Mouse (Mus musculus) midbrain, embryonic 10.5 days (tissue): ENCODE data around the gene Gorab. TPM values are rescaled to one million over a fixed set of nuclear protein-coding genes. Genes with fewer than 3 reads are reported as not detected.

Source experiments
- DNase-seq: peaks from one replicate; pipeline ENCODE4 v3.0.0-alpha.2; 2017; ENCODE audit warnings: low spot score
- H3K27ac ChIP-seq: fragments of 300-500 bp; sonication (generic); replicated peaks from 2 replicates; pipeline ENCODE4 v1.5.1; 2016; ENCODE audit warnings: mild to moderate bottlenecking
- H3K27me3 ChIP-seq: fragments of 300-500 bp; sonication (generic); 2 replicates; pipeline ENCODE4 v1.6.1; 2016; ENCODE audit warnings: low read depth, mild to moderate bottlenecking; ENCODE audit not compliant: poor library complexity, severe bottlenecking
- H3K36me3 ChIP-seq: fragments of 300-500 bp; sonication (generic); 2 replicates; pipeline ENCODE4 v1.6.1; 2016; ENCODE audit warnings: mild to moderate bottlenecking, moderate library complexity
- H3K4me1 ChIP-seq: fragments of 300-500 bp; sonication (generic); 2 replicates; pipeline ENCODE4 v1.6.1; 2016
- H3K4me3 ChIP-seq: fragments of 300-500 bp; sonication (generic); 2 replicates; pipeline ENCODE4 v1.5.1; 2016; ENCODE audit warnings: mild to moderate bottlenecking, moderate library complexity
- H3K9me3 ChIP-seq: fragments of 300-500 bp; sonication (generic); replicated peaks from 2 replicates; pipeline ENCODE4 v1.6.1; 2016; ENCODE audit warnings: mild to moderate bottlenecking
- WGBS: fragments of 180-500 bp; shearing (Covaris S2); methylation state at CpG from one replicate; pipeline ENCODE4 v1.1.7; 2016; 5-methylcytosine and 5-hydroxymethylcytosine counted together
- polyA plus RNA-seq: library from polyadenylated mRNA; unstranded; fragments of >200 nt; fragmentation: Nextera tagmentation; extraction: Ambion mirVana; gene quantifications from 2 replicates; pipeline ENCODE4 v1.2.1, GENCODE M21; 2016

Gorab gene
- polyA plus RNA-seq, 1 experiment from 2014 or later: 23.8 TPM

- DNase-seq: no peak
- no peaks in the 10 kb centered on the region for H3K9me3 ChIP-seq
- H3K4me1 ChIP-seq: peaks cover 5% of the 10 kb centered on the region; the same call in 1 of the 2 replicates
- peaks cover 15% of the 10 kb centered on the region for H3K36me3 ChIP-seq
- H3K27ac ChIP-seq: no peak overlapping the region
- H3K27me3 ChIP-seq: no peaks in the 10 kb centered on the region
- H3K4me3 ChIP-seq: no peak overlapping the region
- 56% methylated on average over 4 of the region's 4 CpGs for WGBS
Measured at GRCm38 (mm10) chr1:163380072-163380471, 23.4 kb downstream of the Gorab start.

GRCm38 (mm10) chr1:163377924-163378323 lies 25.5 kb downstream of the Gorab start:
- Histone ChIP-seq H3K4me3 (no peak overlapping the region), H3K36me3 (no peaks in the 10 kb centered on the region), H3K9me3 (no peaks in the 10 kb centered on the region), H3K4me1 (peaks cover 5% of the 10 kb centered on the region; the same call in 1 of the 2 replicates), H3K27me3 (no peaks in the 10 kb centered on the region), H3K27ac (no peak overlapping the region)
- WGBS: 71% methylated on average over 6 of the region's 6 CpGs
- no peak for DNase-seq

GRCm38 (mm10) chr1:163376818-163377581 lies 26.5 kb downstream of the Gorab start:
- H3K27me3 ChIP-seq: no peaks in the 10 kb centered on the region
- no peaks in the 10 kb centered on the region for H3K36me3 ChIP-seq
- H3K27ac ChIP-seq: no peak overlapping the region
- no peak for DNase-seq
- no peaks in the 10 kb centered on the region for H3K9me3 ChIP-seq
- no peak overlapping the region for H3K4me3 ChIP-seq
- peaks cover 5% of the 10 kb centered on the region; the same call in 1 of the 2 replicates for H3K4me1 ChIP-seq
- WGBS: 83% methylated on average over 6 of the region's 6 CpGs

- H3K36me3 ChIP-seq: no peaks in the 10 kb centered on the region
- no peaks in the 10 kb centered on the region for H3K9me3 ChIP-seq
- H3K27me3 ChIP-seq: no peaks in the 10 kb centered on the region
- WGBS: 83% methylated on average over 5 of the region's 5 CpGs
- H3K4me3 ChIP-seq: no peak overlapping the region
- DNase-seq: no peak
- no peak overlapping the region for H3K27ac ChIP-seq
- no peaks in the 10 kb centered on the region for H3K4me1 ChIP-seq
Measured at GRCm38 (mm10) chr1:163374455-163374854, 29.0 kb downstream of the Gorab start.

GRCm38 (mm10) chr1:163362202-163362601 lies 41.3 kb downstream of the Gorab start:
- 82% methylated on average over 8 of the region's 8 CpGs for WGBS
- Histone ChIP-seq H3K9me3 (no peaks in the 10 kb centered on the region), H3K4me3 (no peak overlapping the region), H3K27ac (no peak overlapping the region), H3K27me3 (no peaks in the 10 kb centered on the region), H3K4me1 (no peaks in the 10 kb centered on the region), H3K36me3 (no peaks in the 10 kb centered on the region)
- no peak for DNase-seq

- WGBS: 85% methylated on average over 5 of the region's 5 CpGs
Measured at GRCm38 (mm10) chr1:163361376-163361775, 42.1 kb downstream of the Gorab start.

DNA sequence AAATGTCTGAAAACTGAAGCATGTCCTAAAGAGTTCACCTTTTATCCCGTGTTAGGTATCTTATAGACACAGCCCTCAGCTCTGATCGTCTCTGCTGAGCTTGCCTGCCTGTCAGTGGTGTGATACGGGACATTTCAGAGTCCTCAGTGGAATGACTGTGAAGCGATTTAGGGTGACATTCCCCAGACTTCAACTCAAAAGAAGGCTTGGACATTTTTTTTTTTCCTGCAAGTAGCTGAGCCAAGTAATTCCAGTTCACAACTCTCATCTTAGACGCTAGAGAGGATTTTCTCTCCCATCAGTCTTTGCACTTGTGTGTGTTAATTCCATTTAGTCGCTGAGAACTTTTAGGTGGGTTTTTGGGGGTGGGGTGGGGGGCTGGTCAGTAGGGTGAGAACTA lies 42.7 kb downstream of the Gorab start:
- Histone ChIP-seq H3K27ac (no peak overlapping the region), H3K4me3 (no peak overlapping the region), H3K36me3 (no peaks in the 10 kb centered on the region), H3K4me1 (no peaks in the 10 kb centered on the region), H3K27me3 (no peaks in the 10 kb centered on the region), H3K9me3 (no peaks in the 10 kb centered on the region)
- WGBS: 71% methylated on average over 6 of the region's 6 CpGs
- no peak for DNase-seq

More at GRCm38 (mm10) chr1:163361376-163361775, 42.1 kb downstream of the Gorab start:
- H3K9me3 ChIP-seq: no peaks in the 10 kb centered on the region
- H3K4me3 ChIP-seq: no peak overlapping the region
- no peaks in the 10 kb centered on the region for H3K27me3 ChIP-seq
- H3K4me1 ChIP-seq: no peaks in the 10 kb centered on the region
- H3K27ac ChIP-seq: no peak overlapping the region
- no peaks in the 10 kb centered on the region for H3K36me3 ChIP-seq
- no peak for DNase-seq

- DNase-seq: no peak
- WGBS: 94% methylated on average over 3 of the region's 3 CpGs
Measured at GRCm38 (mm10) chr1:163359521-163359920, 43.9 kb downstream of the Gorab start.

GRCm38 (mm10) chr1:163358165-163358564 lies 45.3 kb downstream of the Gorab start:
- no peaks in the 10 kb centered on the region for H3K27me3 ChIP-seq
- H3K4me1 ChIP-seq: no peaks in the 10 kb centered on the region
- WGBS: 80% methylated on average over 7 of the region's 7 CpGs
- H3K27ac ChIP-seq: no peak overlapping the region
- no peak overlapping the region for H3K4me3 ChIP-seq
- no peaks in the 10 kb centered on the region for H3K36me3 ChIP-seq
- DNase-seq: no peak
- no peaks in the 10 kb centered on the region for H3K9me3 ChIP-seq

More at GRCm38 (mm10) chr1:163359521-163359920, 43.9 kb downstream of the Gorab start:
- Histone ChIP-seq H3K4me1 (no peaks in the 10 kb centered on the region), H3K4me3 (no peak overlapping the region), H3K9me3 (no peaks in the 10 kb centered on the region), H3K27ac (no peak overlapping the region), H3K36me3 (no peaks in the 10 kb centered on the region), H3K27me3 (no peaks in the 10 kb centered on the region)

GRCm38 (mm10) chr1:163357733-163358132 lies 45.7 kb downstream of the Gorab start:
- DNase-seq: no peak
- WGBS: 77% methylated on average over 6 of the region's 6 CpGs
- Histone ChIP-seq H3K27me3 (no peaks in the 10 kb centered on the region), H3K9me3 (no peaks in the 10 kb centered on the region), H3K4me1 (no peaks in the 10 kb centered on the region), H3K4me3 (no peak overlapping the region), H3K36me3 (no peaks in the 10 kb centered on the region), H3K27ac (no peak overlapping the region)

GRCm38 (mm10) chr1:163356167-163356566 lies 47.3 kb downstream of the Gorab start:
- DNase-seq: no peak
- no peak overlapping the region for H3K4me3 ChIP-seq
- WGBS: 80% methylated on average over 4 of the region's 4 CpGs
- H3K27me3 ChIP-seq: no peaks in the 10 kb centered on the region
- H3K9me3 ChIP-seq: no peaks in the 10 kb centered on the region
- H3K27ac ChIP-seq: no peak overlapping the region
- no peaks in the 10 kb centered on the region for H3K36me3 ChIP-seq
- H3K4me1 ChIP-seq: no peaks in the 10 kb centered on the region

- 46% methylated on average over 3 of the region's 3 CpGs for WGBS
- DNase-seq: no peak
- Histone ChIP-seq H3K27ac (no peak overlapping the region), H3K36me3 (no peaks in the 10 kb centered on the region), H3K4me1 (no peaks in the 10 kb centered on the region), H3K9me3 (no peaks in the 10 kb centered on the region), H3K4me3 (no peak overlapping the region), H3K27me3 (no peaks in the 10 kb centered on the region)
Measured at GRCm38 (mm10) chr1:163355626-163356156, 47.8 kb downstream of the Gorab start.

GRCm38 (mm10) chr1:163350988-163351387 lies 52.5 kb downstream of the Gorab start:
- Histone ChIP-seq H3K27ac (no peak overlapping the region), H3K4me1 (no peaks in the 10 kb centered on the region), H3K27me3 (no peaks in the 10 kb centered on the region), H3K36me3 (no peaks in the 10 kb centered on the region), H3K4me3 (no peak overlapping the region), H3K9me3 (no peaks in the 10 kb centered on the region)
- WGBS: 89% methylated on average over 3 of the region's 3 CpGs
- no peak for DNase-seq
